Mouse (Mus musculus) CH12.LX (cell line): ENCODE data around the gene Edem3. TPM values are rescaled to one million over a fixed set of nuclear protein-coding genes. Genes with fewer than 3 reads are reported as not detected.

Source experiments
- DNase-seq: peaks from one replicate; pipeline ENCODE4 v3.0.0-alpha.2; 2013; ENCODE audit errors: extremely low read depth
- H3K27ac ChIP-seq: 2 replicates; pipeline ENCODE4 v1.5.1; 2012; ENCODE audit warnings: low read depth, mild to moderate bottlenecking, control low read depth, moderate library complexity; ENCODE audit not compliant: insufficient read depth
- H3K27me3 ChIP-seq: replicated peaks from 2 replicates; pipeline ENCODE3; 2012; ENCODE audit warnings: inconsistent platforms
- H3K36me3 ChIP-seq, 2 experiments: replicated peaks in 1 of 2; 2 replicates each; pipeline versions ENCODE3 to v1.6.1; 2012; ENCODE audit warnings: inconsistent platforms in 1 of 2, low read length in 1 of 2, mild to moderate bottlenecking in 1 of 2, mixed read lengths in 1 of 2, moderate library complexity in 1 of 2; ENCODE audit not compliant: control insufficient read depth in 1 of 2, insufficient read depth in 1 of 2
- H3K4me1 ChIP-seq, 2 experiments: 2 replicates each; pipeline ENCODE4 v1.6.1; 2012; ENCODE audit warnings: inconsistent platforms in 1 of 2, moderate library complexity in 1 of 2; ENCODE audit not compliant: insufficient read depth in 2 of 2, control insufficient read depth in 1 of 2
- H3K4me2 ChIP-seq: 2 replicates; pipeline ENCODE4 v1.6.1; 2012; ENCODE audit warnings: low read depth, mild to moderate bottlenecking, control low read depth; ENCODE audit not compliant: poor library complexity, insufficient read depth, severe bottlenecking
- H3K4me3 ChIP-seq, 3 experiments: fragments of 150-350 bp in 1 of 3; sonication (generic) in 1 of 3; replicated peaks in 1 of 3; 2 replicates each; pipeline versions ENCODE3 to v1.5.1; 2011 to 2012; ENCODE audit warnings: low read depth in 2 of 3, low read length in 2 of 3, mild to moderate bottlenecking in 2 of 3, moderate library complexity in 2 of 3, control low read depth in 1 of 3, improper control_type of control experiment in 1 of 3, inconsistent platforms in 1 of 3, mixed read lengths in 1 of 3; ENCODE audit not compliant: poor library complexity in 1 of 3
- H3K79me2 ChIP-seq: replicated peaks from 2 replicates; pipeline ENCODE4 v1.6.1; 2012; ENCODE audit warnings: mild to moderate bottlenecking, moderate library complexity; ENCODE audit not compliant: control insufficient read depth, poor library complexity, insufficient read depth, severe bottlenecking; ENCODE audit errors: extremely low read depth
- H3K9ac ChIP-seq: 2 replicates; pipeline ENCODE4 v1.6.1; 2012; ENCODE audit warnings: low read depth, mild to moderate bottlenecking, control low read depth, moderate library complexity; ENCODE audit not compliant: insufficient read depth
- H3K9me3 ChIP-seq: replicated peaks from 2 replicates; pipeline ENCODE3; 2012; ENCODE audit warnings: low read length, inconsistent platforms, mixed read lengths
- BHLHE40 ChIP-seq: IDR thresholded peaks from 2 replicates; pipeline ENCODE4 v1.6.1; 2011; ENCODE audit warnings: mild to moderate bottlenecking, low read depth, low read length, improper control_type of control experiment
- CHD1 ChIP-seq: IDR thresholded peaks from 2 replicates; pipeline ENCODE4 v1.6.1; 2012; ENCODE audit warnings: low read depth, low read length, improper control_type of control experiment, inconsistent platforms
- CHD2 ChIP-seq: IDR thresholded peaks from 2 replicates; pipeline ENCODE4 v1.6.1; 2011; ENCODE audit warnings: low read length, improper control_type of control experiment
- CTCF ChIP-seq, 2 experiments: IDR thresholded peaks in 1 of 2; conservative IDR thresholded peaks in 1 of 2; 2 replicates each; pipeline ENCODE4 v1.5.1; 2011 to 2012; ENCODE audit warnings: low read depth in 2 of 2, low read length in 2 of 2, improper control_type of control experiment in 1 of 2, inconsistent platforms in 1 of 2, mild to moderate bottlenecking in 1 of 2, moderate library complexity in 1 of 2
- ELF1 ChIP-seq: IDR thresholded peaks from 2 replicates; pipeline ENCODE4 v1.6.1; 2014; ENCODE audit warnings: low read depth, mild to moderate bottlenecking, inconsistent platforms, low read length, improper control_type of control experiment
- GABPA ChIP-seq: IDR thresholded peaks from 2 replicates; pipeline ENCODE4 v1.6.1; 2012; ENCODE audit warnings: low read depth, low read length, improper control_type of control experiment, inconsistent platforms; ENCODE audit not compliant: insufficient replicate concordance
- IRF4 ChIP-seq: IDR thresholded peaks from 2 replicates; pipeline ENCODE4 v1.6.1; 2014; ENCODE audit warnings: low read depth, mild to moderate bottlenecking, inconsistent platforms, low read length, improper control_type of control experiment
- JUND ChIP-seq: conservative IDR thresholded peaks from 2 replicates; pipeline ENCODE4 v1.6.1; 2011; ENCODE audit warnings: low read depth, low read length, improper control_type of control experiment
- MAFK ChIP-seq: IDR thresholded peaks from 2 replicates; pipeline ENCODE4 v1.6.1; 2011; ENCODE audit warnings: low read length, improper control_type of control experiment; ENCODE audit not compliant: insufficient replicate concordance
- MAZ ChIP-seq: IDR thresholded peaks from 2 replicates; pipeline ENCODE4 v1.6.1; 2012; ENCODE audit warnings: low read depth, mild to moderate bottlenecking, inconsistent platforms, low read length, improper control_type of control experiment, moderate library complexity
- MXI1 ChIP-seq: IDR thresholded peaks from 2 replicates; pipeline ENCODE4 v1.6.1; 2011; ENCODE audit warnings: mild to moderate bottlenecking, low read depth, low read length, improper control_type of control experiment
- MYC ChIP-seq: IDR thresholded peaks from 2 replicates; pipeline ENCODE4 v1.6.1; 2011; ENCODE audit warnings: low read depth, mild to moderate bottlenecking, improper control_type of control experiment, low read length
- NRF1 ChIP-seq: IDR thresholded peaks from 2 replicates; pipeline ENCODE4 v1.6.1; 2014; ENCODE audit warnings: low read depth, mild to moderate bottlenecking, inconsistent platforms, low read length, improper control_type of control experiment, moderate library complexity
- POLR2AphosphoS2 ChIP-seq: IDR thresholded peaks from 2 replicates; pipeline ENCODE4 v1.6.1; 2011; ENCODE audit warnings: low read depth, low read length, improper control_type of control experiment
- RAD21 ChIP-seq: IDR thresholded peaks from 2 replicates; pipeline ENCODE4 v1.6.1; 2011; ENCODE audit warnings: low read depth, mild to moderate bottlenecking, low read length, improper control_type of control experiment, moderate library complexity
- RCOR1 ChIP-seq: conservative IDR thresholded peaks from 2 replicates; pipeline ENCODE4 v1.6.1; 2012; ENCODE audit warnings: low read depth, mild to moderate bottlenecking, inconsistent platforms, low read length, improper control_type of control experiment
- TBP ChIP-seq: conservative IDR thresholded peaks from 2 replicates; pipeline ENCODE4 v1.6.1; 2011; ENCODE audit warnings: low read depth, low read length, improper control_type of control experiment
- TCF12 ChIP-seq: IDR thresholded peaks from 2 replicates; pipeline ENCODE4 v1.6.1; 2014; ENCODE audit warnings: low read depth, mild to moderate bottlenecking, inconsistent platforms, low read length, improper control_type of control experiment
- USF1 ChIP-seq: IDR thresholded peaks from 2 replicates; pipeline ENCODE4 v1.6.1; 2014; ENCODE audit warnings: low read depth, mild to moderate bottlenecking, inconsistent platforms, low read length, improper control_type of control experiment
- ZKSCAN1 ChIP-seq: IDR thresholded peaks from 2 replicates; pipeline ENCODE4 v1.6.1; 2012; ENCODE audit warnings: low read depth, inconsistent platforms, low read length, improper control_type of control experiment, borderline replicate concordance
- ZNF384 ChIP-seq: IDR thresholded peaks from 2 replicates; pipeline ENCODE4 v1.6.1; 2012; ENCODE audit warnings: low read depth, low read length, improper control_type of control experiment, inconsistent platforms
- dilution Hi-C: fragments of 300-500 bp; cut with MboI; formaldehyde crosslinking; loops from 2 replicates; pipeline ENCODE4 v1.14.3; 2020; ENCODE audit warnings: low sequenced_read_pairs; ENCODE audit not compliant: extremely low pct_unique_long_range_greater_than_20kb, extremely low pct_ligation_motif_present
- in situ Hi-C: fragments of 300-500 bp; cut with MboI; formaldehyde crosslinking; loops from 3 replicates; pipeline ENCODE4 v1.14.3; 2019; ENCODE audit warnings: low sequenced_read_pairs, low pct_ligation_motif_present, low pct_unique_long_range_greater_than_20kb, mixed read lengths
- polyA plus RNA-seq: library from polyadenylated mRNA; unstranded; fragments of >175 nt; gene quantifications from 2 replicates; pipeline ENCODE4 v1.2.1, GENCODE M21; 2012; ENCODE audit warnings: low read depth; ENCODE audit not compliant: insufficient read length
- total RNA-seq, 2 experiments: library from RNA; depleted of rRNA; stranded (reverse); fragments of 300-350 nt in 1 of 2; fragments of >200 nt in 1 of 2; gene quantifications; 2 replicates each; pipeline ENCODE4 v1.2.3; 2012 to 2014

The Edem3 gene
- total and polyA plus RNA-seq, 3 experiments: 9.8 to 15.8 (median 10.6) TPM

GRCm38 (mm10) chr1:151863797-151864147, 108.6 kb downstream of the Edem3 start:
- no peaks in the 10 kb centered on the region for H3K79me2 ChIP-seq
- no peak for DNase-seq
- H3K4me2 ChIP-seq: no peak overlapping the region
- no peaks in the 10 kb centered on the region for H3K4me1 ChIP-seq
- no peak overlapping the region for H3K4me3 ChIP-seq
- dilution Hi-C loops: no loop called here
- no peaks in the 10 kb centered on the region for H3K36me3 ChIP-seq
- no peak overlapping the region for H3K9ac ChIP-seq
- in situ Hi-C loops: no loop called here
- no peaks in the 10 kb centered on the region for H3K27me3 ChIP-seq
- TF ChIP-seq TBP: no peak
- no peak for TF ChIP-seq NRF1
- no peak for TF ChIP-seq BHLHE40
- no peak for TF ChIP-seq ZNF384
- TF ChIP-seq IRF4: no peak
- no peak for TF ChIP-seq RCOR1
- TF ChIP-seq MAZ: no peak
- TF ChIP-seq GABPA: no peak
- no peak for TF ChIP-seq MAFK
- no peak for TF ChIP-seq USF1
- no peak for TF ChIP-seq CHD1
- TF ChIP-seq MXI1: no peak
- TF ChIP-seq CTCF (conservative IDR thresholded peaks at IDR 0.05 in 1 of 2, IDR thresholded peaks at IDR 0.05 in 1 of 2; ENCODE audit: low read depth in 2 of 2, low read length in 2 of 2): no peak
- no peak for TF ChIP-seq POLR2AphosphoS2
- H3K27ac ChIP-seq: no peak overlapping the region
- H3K9me3 ChIP-seq: no peaks in the 10 kb centered on the region

DNA sequence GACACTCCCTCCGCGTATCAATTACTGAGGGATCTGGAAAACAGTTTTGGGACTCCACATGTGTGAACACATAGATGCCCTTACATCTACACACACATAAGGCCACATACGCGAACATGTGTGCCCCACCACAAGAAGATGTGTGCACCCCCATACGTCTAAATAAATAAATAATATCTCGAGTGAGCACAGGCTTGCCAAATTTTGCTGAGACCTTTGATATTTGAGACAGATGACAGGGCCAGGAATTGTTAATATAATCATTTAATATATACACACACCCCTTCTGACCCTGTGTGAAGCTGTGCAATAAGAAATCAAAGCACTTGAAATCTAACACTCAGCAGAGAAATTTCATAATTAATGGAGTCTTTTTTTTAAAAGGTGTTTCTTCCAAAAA, 109.2 kb downstream of the Edem3 start:
- Histone ChIP-seq H3K4me1 (no peaks in the 10 kb centered on the region), H3K9ac (no peak overlapping the region), H3K79me2 (no peaks in the 10 kb centered on the region), H3K36me3 (no peaks in the 10 kb centered on the region), H3K4me3 (no peak overlapping the region), H3K27me3 (no peaks in the 10 kb centered on the region), H3K9me3 (no peaks in the 10 kb centered on the region), H3K27ac (no peak overlapping the region), H3K4me2 (no peak overlapping the region)
- TF ChIP-seq MAFK (no peak), CHD2 (no peak), NRF1 (no peak), ZKSCAN1 (no peak), ELF1 (no peak), RAD21 (no peak), TBP (no peak), MXI1 (no peak), GABPA (no peak), TCF12 (no peak), MYC (no peak), POLR2AphosphoS2 (no peak), JUND (no peak), MAZ (no peak)
- in situ Hi-C loops (no loop called here), dilution Hi-C loops (no loop called here)
- DNase-seq: no peak

Other genes with a start within 250 kb of the Edem3 start
- gene Fam129a, start 184.2 kb upstream of the Edem3 start, total RNA-seq (2012; rRNA removed): 25.9 and 48.3 TPM in 2 replicates
- 30.8 and 37.0 TPM in 2 replicates for gene Fam129a, start 184.2 kb upstream of the Edem3 start, total RNA-seq (2014; rRNA removed)
- 26.2 and 27.8 TPM in 2 replicates for gene Fam129a, start 184.2 kb upstream of the Edem3 start, polyA plus RNA-seq